Mouse (Mus musculus): ENCODE measurements around the gene Gm9944.

- no peak for TF ChIP-seq POLR2A (IDR thresholded peaks at IDR 0.05; ENCODE audit: control insufficient read depth in 1 of 2, insufficient read depth in 1 of 2, low read depth in 1 of 2, low read length in 2 of 2, poor library complexity in 1 of 2)
- no peak for TF ChIP-seq EP300 (IDR thresholded peaks at IDR 0.05; ENCODE audit: low read depth in 1 of 2, low read length in 2 of 2)
- no peak for TF ChIP-seq ZKSCAN1 (IDR thresholded peaks at IDR 0.05; ENCODE audit: low read depth, low read length)
- no peak for TF ChIP-seq TBP (IDR thresholded peaks at IDR 0.05; ENCODE audit: low read depth, low read length)
These were observed 10.5 kb upstream of the Gm9944 start, which contains the start of gene Aadacl3 for GRCm38 (mm10) chr4:144463656-144464055.

Data from MEL (cell line).